Mouse (Mus musculus) embryonic facial prominence, embryonic 14.5 days (tissue): Measurements from ENCODE around the gene Cux1. TPM values are rescaled to one million over a fixed set of nuclear protein-coding genes. Genes with fewer than 3 reads are reported as not detected.
A peak's percentile ranks its signal among the peaks of the same experiment; 100 is the strongest.

Experiments used
- ATAC-seq: fragments of 200-750 bp; cut with Nextera tagmentation; 2 replicates; pipeline ENCODE4 v1.8.0; 2017; ENCODE audit warnings: low read depth, moderate number of reproducible peaks, moderate TSS enrichment
- DNase-seq: peaks from one replicate; pipeline ENCODE4 v3.0.0-alpha.2; 2015; ENCODE audit warnings: low spot score
- H3K27ac ChIP-seq: fragments of 300-500 bp; sonication (generic); replicated peaks from 2 replicates; pipeline ENCODE4 v1.5.1; 2014; ENCODE audit warnings: low read depth, mild to moderate bottlenecking, low read length, moderate library complexity
- H3K27me3 ChIP-seq: fragments of 300-500 bp; sonication (generic); replicated peaks from 2 replicates; pipeline ENCODE4 v1.6.1; 2014; ENCODE audit warnings: low read length; ENCODE audit not compliant: control insufficient read depth, insufficient read depth
- H3K36me3 ChIP-seq: fragments of 300-500 bp; sonication (generic); 2 replicates; pipeline ENCODE4 v1.6.1; 2014; ENCODE audit warnings: low read length, mixed read lengths; ENCODE audit not compliant: control insufficient read depth, insufficient read depth
- H3K4me1 ChIP-seq: fragments of 300-500 bp; sonication (generic); 2 replicates; pipeline ENCODE4 v1.6.1; 2014; ENCODE audit warnings: antibody characterized with exemption, low read length; ENCODE audit not compliant: control insufficient read depth, insufficient read depth
- H3K4me2 ChIP-seq: fragments of 300-500 bp; sonication (generic); 2 replicates; pipeline ENCODE4 v1.6.1; 2014; ENCODE audit warnings: low read depth, mild to moderate bottlenecking, low read length, moderate library complexity, mixed read lengths
- H3K4me3 ChIP-seq: fragments of 300-500 bp; sonication (generic); 2 replicates; pipeline ENCODE4 v1.5.1; 2014; ENCODE audit warnings: low read depth, mild to moderate bottlenecking, low read length
- H3K9ac ChIP-seq: fragments of 300-500 bp; sonication (generic); 2 replicates; pipeline ENCODE4 v1.6.1; 2014; ENCODE audit warnings: low read depth, mild to moderate bottlenecking, low read length, moderate library complexity, mixed read lengths
- H3K9me3 ChIP-seq: fragments of 300-500 bp; sonication (generic); 2 replicates; pipeline ENCODE4 v1.6.1; 2016; ENCODE audit warnings: low read length; ENCODE audit not compliant: control insufficient read depth
- WGBS: fragments of 180-500 bp; shearing (Covaris S2); extraction: QIAGEN DNeasy Blood & Tissue Kit; methylation state at CpG from one replicate; pipeline ENCODE4 v1.1.7; 2014; 5-methylcytosine and 5-hydroxymethylcytosine counted together
- polyA plus RNA-seq: library from polyadenylated mRNA; unstranded; fragments of >200 nt; fragmentation: Nextera tagmentation; extraction: Ambion mirVana; gene quantifications from 2 replicates; pipeline ENCODE4 v1.2.1, GENCODE M21; 2014

Cux1 gene
- polyA plus RNA-seq, 1 experiment from 2014 or later, result 60.6 TPM

GRCm38 (mm10) chr5:136385161-136385560 lies 182.1 kb downstream of the Cux1 start:
- Histone ChIP-seq H3K36me3 (no peaks in the 10 kb centered on the region), H3K27me3 (no peaks in the 10 kb centered on the region), H3K4me2 (no peak overlapping the region), H3K4me3 (no peak overlapping the region), H3K9ac (no peak overlapping the region), H3K9me3 (no peaks in the 10 kb centered on the region), H3K4me1 (no peaks in the 10 kb centered on the region), H3K27ac (no peak overlapping the region)
- DNase-seq (no peak), ATAC-seq (no peak)
- 83% methylated on average over 3 of the region's 3 CpGs for WGBS

- WGBS, result 83% methylated on average over 9 of the region's 9 CpGs
- Histone ChIP-seq H3K9me3 (0 out of 2 replicates have a peak, but pooled peaks cover 4% of the 10 kb centered on the region), H3K4me1 (no peaks in the 10 kb centered on the region), H3K9ac (no peak overlapping the region), H3K27ac (no peak overlapping the region), H3K36me3 (no peaks in the 10 kb centered on the region), H3K4me3 (no peak overlapping the region), H3K27me3 (no peaks in the 10 kb centered on the region), H3K4me2 (no peak overlapping the region)
- DNase-seq (no peak), ATAC-seq (no peak)
These were observed 184.9 kb downstream of the Cux1 start for GRCm38 (mm10) chr5:136382261-136383005.

- DNase-seq, result no peak
- Histone ChIP-seq H3K9ac (no peak overlapping the region), H3K36me3 (no peaks in the 10 kb centered on the region), H3K4me3 (no peak overlapping the region), H3K4me2 (no peak overlapping the region), H3K9me3 (0 out of 2 replicates have a peak, but pooled peaks cover 4% of the 10 kb centered on the region), H3K4me1 (peaks cover 6% of the 10 kb centered on the region; the same call in 1 of the 2 replicates), H3K27me3 (no peaks in the 10 kb centered on the region), H3K27ac (no peak overlapping the region)
- no peak for ATAC-seq
- 87% methylated on average over 1 of the region's 1 CpGs for WGBS
These were observed 187.9 kb downstream of the Cux1 start for GRCm38 (mm10) chr5:136379405-136379804.

- no peak for ATAC-seq
- Histone ChIP-seq H3K4me1 (peaks cover 6% of the 10 kb centered on the region; the same call in 1 of the 2 replicates), H3K36me3 (no peaks in the 10 kb centered on the region), H3K9ac (no peak overlapping the region), H3K27me3 (no peaks in the 10 kb centered on the region), H3K9me3 (0 out of 2 replicates have a peak, but pooled peaks cover 4% of the 10 kb centered on the region), H3K27ac (no peak overlapping the region), H3K4me3 (no peak overlapping the region), H3K4me2 (no peak overlapping the region)
- DNase-seq, result no peak
- WGBS, result 77% methylated on average over 3 of the region's 3 CpGs
These were observed 190.2 kb downstream of the Cux1 start for GRCm38 (mm10) chr5:136377101-136377500.

GRCm38 (mm10) chr5:136375350-136375749 lies 191.9 kb downstream of the Cux1 start:
- H3K27ac ChIP-seq, result no peak overlapping the region
- 0 out of 2 replicates have a peak, but pooled peaks cover 4% of the 10 kb centered on the region for H3K36me3 ChIP-seq
- H3K4me1 ChIP-seq, result peaks cover 6% of the 10 kb centered on the region; the same call in 1 of the 2 replicates
- no peaks in the 10 kb centered on the region for H3K27me3 ChIP-seq
- no peak overlapping the region for H3K4me2 ChIP-seq
- DNase-seq (no peak), ATAC-seq (peak; percentile 41; the same call in 1 of the 2 replicates)
- WGBS, result 64% methylated on average over 3 of the region's 3 CpGs
- no peak overlapping the region for H3K9ac ChIP-seq
- H3K9me3 ChIP-seq, result 0 out of 2 replicates have a peak, but pooled peaks cover 4% of the 10 kb centered on the region
- no peak overlapping the region for H3K4me3 ChIP-seq

- no peak overlapping the region for H3K27ac ChIP-seq
- ATAC-seq, result no peak
- no peak overlapping the region for H3K4me2 ChIP-seq
- DNase-seq, result no peak
- no peaks in the 10 kb centered on the region for H3K27me3 ChIP-seq
- H3K9ac ChIP-seq, result no peak overlapping the region
- H3K4me3 ChIP-seq, result no peak overlapping the region
- no peaks in the 10 kb centered on the region for H3K9me3 ChIP-seq
- 79% methylated on average over 3 of the region's 3 CpGs for WGBS
- H3K36me3 ChIP-seq, result peaks cover 23% of the 10 kb centered on the region
- H3K4me1 ChIP-seq, result peaks cover 6% of the 10 kb centered on the region; the same call in 1 of the 2 replicates
These were observed 195.0 kb downstream of the Cux1 start for GRCm38 (mm10) chr5:136372276-136372675.

- Histone ChIP-seq H3K9ac (no peak overlapping the region), H3K27me3 (no peaks in the 10 kb centered on the region), H3K9me3 (no peaks in the 10 kb centered on the region), H3K4me2 (no peak overlapping the region), H3K4me1 (no peaks in the 10 kb centered on the region), H3K27ac (no peak overlapping the region), H3K36me3 (peaks cover 39% of the 10 kb centered on the region), H3K4me3 (no peak overlapping the region)
- no peak for DNase-seq
- WGBS, result 46% methylated on average over 7 of the region's 7 CpGs
- ATAC-seq, result no peak
These were observed 203.9 kb downstream of the Cux1 start for GRCm38 (mm10) chr5:136363421-136363820.

GRCm38 (mm10) chr5:136362473-136363230 lies 204.6 kb downstream of the Cux1 start:
- Histone ChIP-seq H3K36me3 (peaks cover 35% of the 10 kb centered on the region), H3K4me1 (no peaks in the 10 kb centered on the region), H3K9me3 (no peaks in the 10 kb centered on the region), H3K4me3 (no peak overlapping the region), H3K4me2 (no peak overlapping the region), H3K27ac (no peak overlapping the region), H3K9ac (no peak overlapping the region), H3K27me3 (no peaks in the 10 kb centered on the region)
- no peak for DNase-seq
- ATAC-seq, result no peak
- WGBS, result 84% methylated on average over 6 of the region's 6 CpGs
